Comparison of ENCODE assay signal across 12 mouse cellular contexts in the genomic region with DNA sequence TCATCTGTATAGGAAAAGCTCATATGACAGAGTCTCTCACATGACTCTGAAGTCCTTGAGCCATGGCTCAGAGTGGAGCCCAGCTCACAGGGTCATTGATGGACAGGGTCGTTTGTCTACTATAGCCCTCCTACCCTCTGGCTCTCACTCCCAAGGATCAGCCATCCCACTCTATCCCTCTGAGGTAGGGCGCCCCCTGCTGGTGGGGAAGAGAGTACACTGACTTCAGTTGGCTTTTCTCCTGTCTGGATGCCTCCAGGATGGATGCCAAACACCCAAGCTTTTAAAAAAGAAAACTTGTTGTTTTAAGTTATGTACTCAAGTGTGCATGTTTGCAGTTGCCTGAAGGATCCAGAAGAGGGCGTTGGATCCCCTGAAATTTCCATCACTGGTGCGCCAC.
DNase-seq lines count a peak whose midpoint lies in the region; ATAC-seq lines count a peak whose summit lies in the region.
"Had no signal": no experiment of that assay in that cellular context is flagged by ENCODE, and none has a peak within 500 bp of the region (broad histone marks: within the 10 kb centered on the region; RNA-seq: fewer than 3 reads in every experiment).

No protein-coding gene starts in this region.

- 43% methylated on average over 4 of the region's 4 CpGs for WGBS in limb, embryonic 11.5 days
- 50% methylated on average over 4 of the region's 4 CpGs for WGBS in limb, embryonic 10.5 days

- H3K36me3 ChIP-seq in limb, embryonic 11.5 days (ENCODE audit: control insufficient read depth, insufficient read depth, low read length), result no peaks in the 10 kb centered on the region
- H3K36me3 ChIP-seq in limb, embryonic 10.5 days, result no peaks in the 10 kb centered on the region
- H3K36me3 ChIP-seq: stomach, embryonic 15.5 days had no signal

- no peak overlapping the region for H3K4me2 ChIP-seq in limb, embryonic 11.5 days (ENCODE audit: low read depth, severe bottlenecking)
- H3K4me2 ChIP-seq: stomach, embryonic 15.5 days had no signal

- H3K27ac ChIP-seq in limb, embryonic 11.5 days (replicated peaks; ENCODE audit: low read depth, low read length), result no peak overlapping the region
- H3K27ac ChIP-seq in limb, embryonic 10.5 days, result no peak overlapping the region
- H3K27ac ChIP-seq: stomach, embryonic 15.5 days had no signal

- no peak overlapping the region for H3K9ac ChIP-seq in limb, embryonic 11.5 days (ENCODE audit: low read length)
- H3K9ac ChIP-seq: stomach, embryonic 15.5 days had no signal

- peak; percentile 32 to 38 for DNase-seq in adrenal gland, adult 18-20 months (ENCODE audit: low spot score in 2 of 2)
- no peak for DNase-seq in adrenal gland, postnatal 4 days (ENCODE audit: low spot score in 2 of 2)
- peak; percentile 38 for DNase-seq in limb, embryonic 11.5 days (ENCODE audit: low spot score)
- no peak for DNase-seq in limb, embryonic 10.5 days (ENCODE audit: low spot score)
- DNase-seq in R1 (ENCODE audit: low read depth, low spot score), result peak; percentile 44
- DNase-seq in layer of hippocampus, adult 9-10 months (ENCODE audit: low spot score), result no peak
- no peak for DNase-seq in right cerebral cortex, adult 2 months (ENCODE audit: low spot score in 2 of 2)
- DNase-seq: cerebellum, adult 9-10 months had no signal

- ATAC-seq in limb, embryonic 11.5 days (ENCODE audit: insufficient number of reproducible peaks, low FRiP score, low TSS enrichment, low read depth), result no peak
- ATAC-seq in megakaryocyte-erythroid progenitor cell, adult 5-6 weeks (replicated peaks; ENCODE audit: low FRiP score, low TSS enrichment, poor library complexity, severe bottlenecking), result 0 out of 2 replicates have a peak, but pooled peaks have one; percentile 38
- ATAC-seq: forebrain, embryonic 14.5 days; hindbrain, embryonic 16.5 days had no signal

- H3K9me3 ChIP-seq in limb, embryonic 11.5 days (ENCODE audit: control insufficient read depth, low read length), result no peaks in the 10 kb centered on the region
- no peaks in the 10 kb centered on the region for H3K9me3 ChIP-seq in limb, embryonic 10.5 days (replicated peaks)
- H3K9me3 ChIP-seq: stomach, embryonic 15.5 days had no signal

- H3K4me1 ChIP-seq in limb, embryonic 11.5 days (ENCODE audit: control insufficient read depth, insufficient read depth, low read length), result peaks cover 3% of the 10 kb centered on the region; the same call in 1 of the 2 replicates
- peaks cover 28% of the 10 kb centered on the region for H3K4me1 ChIP-seq in limb, embryonic 10.5 days

- H3K27me3 ChIP-seq in limb, embryonic 11.5 days (ENCODE audit: control insufficient read depth, insufficient read depth, low read length), result 0 out of 2 replicates have a peak, but pooled peaks cover 5% of the 10 kb centered on the region
- H3K27me3 ChIP-seq in limb, embryonic 10.5 days (ENCODE audit: low read depth, poor library complexity, severe bottlenecking), result peaks cover 75% of the 10 kb centered on the region
- H3K27me3 ChIP-seq: stomach, embryonic 15.5 days had no signal

- H3K4me3 ChIP-seq in limb, embryonic 11.5 days (ENCODE audit: low read depth, low read length), result no peak overlapping the region
- no peak overlapping the region for H3K4me3 ChIP-seq in limb, embryonic 10.5 days
- H3K4me3 ChIP-seq: stomach, embryonic 15.5 days had no signal

Comparison
In these comparisons a context has a peak if more than half of its experiments do, and no peak if none do; other contexts are left out.
1. DNase-seq: peak in adrenal gland, adult 18-20 months (2 of 2), limb, embryonic 11.5 days (single experiment) and R1 (single experiment); none in adrenal gland, postnatal 4 days (0 of 2), limb, embryonic 10.5 days (single experiment), layer of hippocampus, adult 9-10 months (single experiment) and right cerebral cortex, adult 2 months (0 of 2).